ENCODE assay signal across 17 mouse cellular contexts in the genomic region with DNA sequence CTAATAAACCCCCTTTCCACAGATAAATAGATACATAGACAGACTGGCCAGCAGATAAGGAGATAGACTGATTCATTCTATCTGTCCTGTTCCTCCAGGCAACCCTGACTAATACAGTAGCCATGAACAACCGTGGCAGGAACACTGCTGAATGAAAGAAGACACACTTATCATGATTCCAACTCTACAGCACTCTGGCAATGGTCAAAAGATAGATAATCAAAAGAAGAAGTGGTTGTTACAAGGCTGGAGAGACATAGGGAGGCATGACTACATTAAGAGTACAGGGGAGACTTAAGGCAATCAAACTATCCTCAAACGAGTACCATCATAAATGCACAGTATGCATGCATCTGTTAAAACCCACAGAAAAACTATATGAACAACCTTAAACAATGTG.
"Had no signal": no experiment of that assay in that cellular context is flagged by ENCODE, and none has a peak within 500 bp of the region (broad histone marks: within the 10 kb centered on the region; RNA-seq: fewer than 3 reads in every experiment).

No protein-coding gene starts in this region.

- H3K4me2 ChIP-seq: lung, embryonic 15.5 days; midbrain, embryonic 11.5 days; midbrain, embryonic 13.5 days; midbrain, embryonic 15.5 days; neural tube, embryonic 12.5 days; stomach, embryonic 15.5 days had no signal

- H3K4me3 ChIP-seq: lung, embryonic 15.5 days; megakaryocyte, embryonic 14.5 days; midbrain, embryonic 13.5 days; midbrain, embryonic 15.5 days; neural tube, embryonic 12.5 days; stomach, embryonic 15.5 days had no signal

- H3K27ac ChIP-seq: lung, embryonic 15.5 days; macrophage; midbrain, embryonic 13.5 days; midbrain, embryonic 15.5 days; neural tube, embryonic 12.5 days; stomach, embryonic 15.5 days; stomach, postnatal 0 days had no signal

- H3K9ac ChIP-seq: lung, embryonic 15.5 days; midbrain, embryonic 13.5 days; midbrain, embryonic 15.5 days; neural tube, embryonic 12.5 days; stomach, embryonic 15.5 days had no signal

- ATAC-seq: lung, postnatal 0 days; midbrain, embryonic 13.5 days; midbrain, embryonic 15.5 days had no signal

- DNase-seq: lung, adult 2 months; lung, postnatal 14 days; lung, postnatal 36 days; right cerebral cortex, postnatal 14 days; thymus, adult 2 months; thymus, postnatal 25 days; thymus, postnatal 4 days had no signal

- H3K9me3 ChIP-seq: lung, embryonic 15.5 days; megakaryocyte, embryonic 14.5 days; midbrain, embryonic 13.5 days; midbrain, embryonic 15.5 days; neural tube, embryonic 12.5 days; stomach, embryonic 15.5 days had no signal

- H3K27me3 ChIP-seq: lung, embryonic 15.5 days; megakaryocyte, embryonic 14.5 days; midbrain, embryonic 13.5 days; midbrain, embryonic 15.5 days; neural tube, embryonic 12.5 days; stomach, embryonic 15.5 days had no signal
